Mouse (Mus musculus): Measurements from ENCODE around the gene Lpcat2b.
A peak's percentile ranks its signal among the peaks of the same experiment; 100 is the strongest.
"Not testable (repeated sequence)": the region's sequence is repeated elsewhere in the genome, so short reads cannot be mapped to it uniquely, and the experiment has no call there.

The Lpcat2b gene

GRCm38 (mm10) chr5:107431249-107431648 is at the start of gene Lpcat2b:
Gene Lpcat2b (plus strand): TSS chr5:107431549.
- no peak for DNase-seq (ENCODE audit: low read depth)

GRCm38 (mm10) chr5:107386448-107386847 is 44.9 kb upstream of the Lpcat2b start:
- DNase-seq (ENCODE audit: low read depth), result not testable (repeated sequence)

GRCm38 (mm10) chr5:107387788-107388187 is 43.6 kb upstream of the Lpcat2b start:
- DNase-seq (ENCODE audit: low read depth), result no peak

- DNase-seq (ENCODE audit: low read depth), result no peak
Observed at GRCm38 (mm10) chr5:107389373-107389772, 42.0 kb upstream of the Lpcat2b start.

GRCm38 (mm10) chr5:107394437-107394836 is 36.9 kb upstream of the Lpcat2b start:
- DNase-seq (ENCODE audit: low read depth), result no peak

- peak; percentile 28 for DNase-seq (ENCODE audit: low read depth)
Observed at GRCm38 (mm10) chr5:107402436-107402835, 28.9 kb upstream of the Lpcat2b start, which contains the start of gene Ephx4. Gene Ephx4 (plus strand): TSS chr5:107402736.

GRCm38 (mm10) chr5:107403011-107403946 is 28.1 kb upstream of the Lpcat2b start:
- DNase-seq (ENCODE audit: low read depth), result peak; percentile 53

- peak; percentile 35 for DNase-seq (ENCODE audit: low read depth)
Observed at GRCm38 (mm10) chr5:107403947-107404684, 27.2 kb upstream of the Lpcat2b start.

GRCm38 (mm10) chr5:107405361-107405760 is 26.0 kb upstream of the Lpcat2b start:
- DNase-seq (ENCODE audit: low read depth), result no peak

- no peak for DNase-seq (ENCODE audit: low read depth)
Observed at GRCm38 (mm10) chr5:107410305-107410704, 21.0 kb upstream of the Lpcat2b start.

- DNase-seq (ENCODE audit: low read depth), result no peak
Observed at GRCm38 (mm10) chr5:107411326-107411725, 20.0 kb upstream of the Lpcat2b start.

GRCm38 (mm10) chr5:107412285-107412684 is 19.1 kb upstream of the Lpcat2b start:
- no peak for DNase-seq (ENCODE audit: low read depth)

GRCm38 (mm10) chr5:107415098-107415497 is 16.3 kb upstream of the Lpcat2b start:
- no peak for DNase-seq (ENCODE audit: low read depth)

- DNase-seq (ENCODE audit: low read depth), result no peak
Observed at GRCm38 (mm10) chr5:107421676-107422075, 9.7 kb upstream of the Lpcat2b start.

GRCm38 (mm10) chr5:107434001-107434400 is 2.7 kb downstream of the Lpcat2b start:
- DNase-seq (ENCODE audit: low read depth), result no peak

- DNase-seq (ENCODE audit: low read depth), result no peak
Observed at GRCm38 (mm10) chr5:107436185-107436584, 4.8 kb downstream of the Lpcat2b start.

GRCm38 (mm10) chr5:107436587-107437209 is 5.3 kb downstream of the Lpcat2b start:
- DNase-seq (ENCODE audit: low read depth), result peak; percentile 25

GRCm38 (mm10) chr5:107437464-107438281 is 6.3 kb downstream of the Lpcat2b start, which contains the start of gene Btbd8:
Gene Btbd8 (plus strand): TSS chr5:107437997.
- peak; percentile 98 for DNase-seq (ENCODE audit: low read depth)

- DNase-seq (ENCODE audit: low read depth), result no peak
Observed at GRCm38 (mm10) chr5:107438353-107438752, 7.0 kb downstream of the Lpcat2b start.

GRCm38 (mm10) chr5:107441881-107442280 is 10.5 kb downstream of the Lpcat2b start:
- DNase-seq (ENCODE audit: low read depth), result no peak

GRCm38 (mm10) chr5:107444251-107444650 is 12.9 kb downstream of the Lpcat2b start:
- no peak for DNase-seq (ENCODE audit: low read depth)

Data from naive thymus-derived CD4-positive, alpha-beta T cell, adult 2 months (primary cell).